Mouse (Mus musculus): ENCODE measurements around the gene Sema5a. TPM values are rescaled to one million over a fixed set of nuclear protein-coding genes. Genes with fewer than 3 reads are reported as not detected.

The Sema5a gene
- polyA plus RNA-seq, 3 experiments from 2014 or later, result not detected

- no peak for ATAC-seq
Observed at GRCm38 (mm10) chr15:32371385-32371784, 126.8 kb downstream of the Sema5a start.

DNA sequence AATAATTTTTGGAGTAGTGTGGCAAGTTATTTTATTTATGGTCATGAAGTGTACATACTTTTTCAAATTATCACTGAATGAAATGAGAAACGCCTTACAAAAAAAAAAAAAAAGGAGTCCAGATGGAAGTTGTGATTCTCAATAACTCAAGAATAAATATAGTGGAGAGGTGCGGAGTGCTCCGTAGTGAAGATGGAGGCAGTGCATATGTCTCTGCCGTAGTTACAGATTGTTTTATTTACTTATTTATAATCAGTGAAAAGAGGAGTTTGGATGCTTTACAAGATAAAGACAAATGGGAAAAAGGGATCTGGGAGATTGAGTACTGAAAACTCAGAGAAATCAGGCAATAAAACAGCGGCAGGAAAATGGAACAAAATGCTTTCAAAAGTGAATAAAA lies 131.7 kb downstream of the Sema5a start:
- ATAC-seq, result no peak

DNA sequence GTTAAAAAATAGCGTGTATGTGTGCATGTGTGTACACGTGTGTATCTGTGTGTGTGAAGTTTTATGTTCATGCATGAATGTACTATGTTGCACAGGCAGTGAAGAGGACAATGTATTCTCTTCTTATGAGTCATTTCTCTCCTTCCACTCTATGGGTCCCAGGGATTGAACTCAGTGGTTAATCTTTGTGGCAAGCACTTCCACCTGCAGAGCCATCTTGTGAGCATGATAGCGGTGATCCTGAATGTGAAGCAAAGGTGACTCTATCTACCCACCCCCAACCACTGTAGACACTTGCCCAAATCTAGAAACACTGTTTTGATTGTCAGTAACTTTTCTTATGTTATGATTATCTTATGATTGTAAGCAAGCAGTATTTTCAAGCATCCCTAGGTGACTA lies 133.2 kb downstream of the Sema5a start:
- ATAC-seq, result no peak

DNA sequence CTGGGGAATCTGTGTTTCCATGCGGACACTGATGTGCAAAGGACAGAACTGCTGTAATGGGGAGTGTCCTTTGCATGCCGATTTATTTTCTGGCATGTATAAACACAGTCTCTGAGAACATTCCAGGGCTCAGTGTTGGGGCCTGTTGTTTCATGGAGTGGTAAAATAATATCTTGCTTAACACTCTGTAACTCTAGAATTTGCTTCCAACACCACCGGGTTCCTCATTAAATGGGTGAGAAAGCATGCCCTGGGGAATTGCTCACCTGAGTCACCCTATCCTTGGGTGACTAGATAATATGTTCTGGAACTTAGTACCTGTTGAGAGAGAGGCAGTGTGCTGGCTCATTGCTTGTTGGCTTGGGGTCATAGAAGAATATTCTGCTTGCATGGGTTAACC lies 135.7 kb downstream of the Sema5a start:
- no peak for ATAC-seq

DNA sequence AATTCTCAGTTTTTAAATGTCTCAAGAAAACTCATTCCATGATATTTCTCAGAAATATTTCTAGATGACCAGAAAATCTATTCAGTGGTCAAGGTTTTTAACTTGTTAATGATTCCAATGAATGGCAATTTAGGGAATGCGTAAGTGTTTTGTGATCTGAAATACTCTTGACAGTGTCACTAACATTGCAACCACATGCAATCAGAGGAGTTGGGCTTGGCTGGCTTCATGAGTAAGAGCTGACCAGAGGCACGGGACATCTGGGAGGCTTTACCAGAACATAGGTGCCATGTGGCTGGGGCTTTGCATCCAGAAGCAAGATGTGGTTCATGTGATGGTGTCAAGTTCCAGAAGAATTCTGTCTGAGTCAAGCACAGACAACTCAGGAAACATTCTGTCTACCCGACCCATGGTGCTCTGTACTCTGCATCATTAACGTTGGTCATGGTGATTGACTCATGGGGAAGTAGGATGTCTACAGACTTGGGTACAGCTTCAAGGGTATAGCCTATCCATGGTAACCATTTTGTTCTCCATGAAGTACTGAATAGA lies 138.4 kb downstream of the Sema5a start:
- no peak for ATAC-seq

GRCm38 (mm10) chr15:32396241-32396890 lies 151.8 kb downstream of the Sema5a start:
- ATAC-seq, result no peak

GRCm38 (mm10) chr15:32397064-32397463 lies 152.5 kb downstream of the Sema5a start:
- no peak for ATAC-seq

DNA sequence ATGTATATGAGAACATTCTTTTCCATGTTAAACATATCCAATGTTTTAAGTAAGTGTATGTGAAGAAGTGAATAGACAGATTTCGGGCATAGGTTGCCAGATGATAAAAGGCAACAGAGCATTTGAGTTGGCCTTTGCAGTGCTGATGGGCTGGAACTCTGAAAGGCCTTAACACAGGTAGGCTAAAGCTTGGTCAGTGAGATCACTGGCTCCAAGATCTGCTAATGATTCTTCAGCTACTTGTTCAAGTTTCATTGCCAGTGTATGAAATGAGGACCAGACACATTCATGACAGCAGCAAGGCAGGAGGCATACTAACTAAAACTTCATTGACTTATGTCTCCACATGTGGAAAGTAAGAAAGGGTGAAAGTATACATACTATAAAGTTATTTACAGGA lies 154.1 kb downstream of the Sema5a start:
- ATAC-seq, result no peak

GRCm38 (mm10) chr15:32401909-32402527 lies 157.4 kb downstream of the Sema5a start:
- no peak for ATAC-seq

- ATAC-seq, result no peak
Observed at GRCm38 (mm10) chr15:32403321-32403720, 158.7 kb downstream of the Sema5a start.

GRCm38 (mm10) chr15:32406436-32406835 lies 161.8 kb downstream of the Sema5a start:
- no peak for ATAC-seq

GRCm38 (mm10) chr15:32407766-32408165 lies 163.2 kb downstream of the Sema5a start:
- no peak for ATAC-seq

DNA sequence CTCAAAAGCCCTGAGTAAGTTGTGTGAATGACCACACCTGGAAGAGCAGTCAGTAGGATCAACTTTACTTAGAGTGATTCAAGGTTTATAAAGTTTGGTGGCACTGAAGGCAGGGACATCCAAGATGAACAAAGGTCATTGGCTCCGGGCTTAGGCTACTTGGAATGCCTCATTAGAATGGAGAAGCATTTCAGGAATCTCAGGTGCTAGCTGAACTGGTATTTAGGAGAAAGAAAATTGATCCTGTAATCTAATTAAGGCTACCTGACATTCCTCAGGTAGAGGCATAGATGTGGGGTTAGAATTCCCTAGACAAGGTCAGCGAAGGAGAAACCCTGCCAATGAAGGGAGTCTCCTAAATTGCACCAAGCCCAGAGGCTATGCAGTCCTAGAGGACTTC lies 171.7 kb downstream of the Sema5a start:
- no peak for ATAC-seq

- ATAC-seq, result no peak
Observed at GRCm38 (mm10) chr15:32422631-32423030, 178.0 kb downstream of the Sema5a start.

DNA sequence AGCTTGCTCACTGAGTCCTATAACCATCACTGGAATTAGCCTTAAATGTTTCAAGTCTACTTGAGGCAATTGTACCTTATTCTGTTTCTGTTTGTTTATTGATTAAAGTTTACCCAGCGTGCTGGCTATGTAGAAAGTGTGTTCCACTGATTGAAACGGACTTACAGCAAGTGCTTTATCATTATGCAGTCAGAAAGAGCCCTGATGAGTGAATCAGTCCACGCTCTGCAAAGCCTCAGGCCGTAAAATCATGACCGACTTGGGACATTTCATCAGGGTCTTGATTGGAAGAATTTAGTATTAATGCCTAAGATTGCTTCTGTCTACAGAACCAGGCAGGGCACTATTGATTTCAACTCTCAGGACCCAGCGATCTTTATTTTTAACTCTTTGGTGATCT lies 178.5 kb downstream of the Sema5a start:
- no peak for ATAC-seq

- no peak for ATAC-seq
Observed at GRCm38 (mm10) chr15:32427188-32427924, 182.7 kb downstream of the Sema5a start.

- no peak for ATAC-seq
Observed at GRCm38 (mm10) chr15:32432927-32433832, 188.6 kb downstream of the Sema5a start.

GRCm38 (mm10) chr15:32433833-32434155 lies 189.2 kb downstream of the Sema5a start:
- ATAC-seq, result no peak

GRCm38 (mm10) chr15:32434274-32434673 lies 189.7 kb downstream of the Sema5a start:
- ATAC-seq, result no peak

DNA sequence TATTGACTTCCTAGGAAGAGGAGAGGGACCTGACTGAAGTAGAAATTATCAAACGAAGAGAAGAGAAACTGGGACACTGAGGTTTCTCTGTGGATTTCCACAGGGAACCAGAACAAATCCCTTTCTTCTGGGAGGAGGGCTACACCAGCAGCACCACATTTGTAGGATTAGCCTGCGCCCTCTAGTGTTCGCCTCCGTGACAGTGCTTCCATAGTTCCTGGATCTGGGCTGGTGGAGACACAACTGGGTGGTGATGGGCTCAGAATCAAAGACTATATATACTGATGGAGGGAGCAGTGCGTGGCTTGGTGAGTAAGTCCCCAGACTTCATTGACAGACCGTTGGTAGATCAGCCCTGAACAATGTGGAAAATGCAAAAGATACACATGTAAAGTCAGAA lies 193.0 kb downstream of the Sema5a start:
- no peak for ATAC-seq

DNA sequence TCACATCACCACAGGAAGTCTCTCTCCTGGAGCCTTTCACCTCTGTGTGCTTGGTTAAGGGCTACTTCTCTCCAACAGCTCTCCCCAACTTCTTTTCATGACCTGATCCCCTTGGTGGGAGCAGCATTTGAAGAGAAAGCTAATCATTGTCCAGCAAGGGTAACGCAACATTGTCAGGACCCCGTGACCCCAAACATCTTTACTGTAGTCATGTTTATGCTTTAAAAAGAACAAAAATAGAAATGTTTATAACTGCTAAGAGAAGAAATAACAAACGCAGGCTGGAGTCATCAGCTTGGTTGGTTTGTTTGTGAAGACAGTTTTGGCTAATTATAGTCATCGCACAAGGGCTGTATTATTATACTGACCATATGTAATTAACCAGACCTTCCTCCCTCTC lies 198.1 kb downstream of the Sema5a start:
- ATAC-seq, result no peak

DNA sequence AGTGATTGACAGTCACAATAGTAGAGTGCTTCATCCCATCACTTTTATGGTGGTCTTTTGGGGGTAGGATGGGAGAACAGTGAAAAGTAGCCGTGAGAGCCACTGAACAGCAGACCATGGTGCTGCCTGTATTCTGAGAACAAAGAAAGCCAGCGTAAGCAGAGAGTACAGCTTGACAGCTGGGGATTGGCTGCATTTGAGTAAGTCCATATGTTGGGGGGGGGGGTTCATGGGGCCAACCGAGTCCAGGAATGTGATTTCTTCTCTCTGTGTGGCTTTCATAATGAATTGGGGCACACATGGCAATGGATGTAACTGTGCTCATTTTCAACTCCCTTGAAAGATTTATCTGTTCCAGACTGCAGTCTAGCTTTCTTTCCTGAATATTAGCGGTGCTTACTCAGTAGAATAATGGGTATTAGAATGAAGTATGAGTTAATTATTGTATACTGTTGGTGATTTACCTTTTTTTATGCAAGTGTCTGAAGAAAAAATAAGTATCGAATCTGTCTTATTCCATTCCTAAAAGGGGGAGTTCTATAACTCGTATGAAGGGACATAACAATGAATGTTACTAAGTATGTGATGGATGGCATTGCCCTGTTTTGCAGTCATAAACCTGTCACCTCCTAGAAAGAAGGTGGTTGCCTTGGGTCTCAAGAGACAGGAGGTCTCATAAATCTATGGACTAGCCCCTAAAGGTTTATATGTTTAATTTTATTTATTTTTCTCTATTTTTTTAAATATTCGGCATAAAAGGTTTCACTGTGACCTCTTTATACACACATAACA lies 203.1 kb downstream of the Sema5a start:
- ATAC-seq, result no peak

Data from inflammation-experienced regulatory T-cells, adult 6 months (primary cell).